ENCODE assay signal across 26 mouse cellular contexts in the genomic region with DNA sequence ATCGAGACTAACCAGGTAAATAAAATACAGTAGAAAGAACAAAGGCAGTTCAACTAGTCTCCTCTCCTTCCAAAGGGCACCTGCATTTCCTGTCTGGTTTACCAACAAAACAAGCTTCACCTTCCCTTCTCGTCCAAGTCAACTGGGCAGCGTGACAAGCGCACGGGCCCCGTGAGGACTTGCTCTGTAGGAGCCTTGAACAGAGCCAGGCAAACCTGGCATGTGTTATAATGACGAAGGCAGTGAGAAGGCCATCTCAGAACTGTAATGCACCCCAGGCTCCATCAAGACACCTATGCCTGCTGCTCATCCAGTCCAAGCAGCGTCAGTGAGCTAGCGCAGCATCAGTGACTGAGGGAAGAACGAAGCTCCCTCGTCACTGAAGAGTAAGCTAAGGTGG. TPM values are rescaled to one million over a fixed set of nuclear protein-coding genes. Genes with fewer than 3 reads are reported as not detected.
A peak's percentile ranks its signal among the peaks of the same experiment; 100 is the strongest.
DNase-seq lines count a peak whose midpoint lies in the region; ATAC-seq lines count a peak whose summit lies in the region.
"Had no signal": no experiment of that assay in that cellular context is flagged by ENCODE, and none has a peak within 500 bp of the region (broad histone marks: within the 10 kb centered on the region; RNA-seq: fewer than 3 reads in every experiment).

No protein-coding gene starts in this region.

- H3K27me3 ChIP-seq in midbrain, embryonic 13.5 days: no peaks in the 10 kb centered on the region
- H3K27me3 ChIP-seq: forebrain, embryonic 12.5 days; hindbrain, embryonic 13.5 days; limb, embryonic 12.5 days; liver, embryonic 12.5 days; neural tube, embryonic 15.5 days; stomach, embryonic 15.5 days had no signal

- peak; percentile 2 to 4 for DNase-seq in frontal cortex, postnatal 10 days (ENCODE audit: low spot score in 2 of 2)
- DNase-seq in frontal cortex, adult 2 months (ENCODE audit: extremely low spot score in 1 of 2, low spot score in 1 of 2): no peak
- DNase-seq in urinary bladder, postnatal 14 days (ENCODE audit: low spot score): peak; percentile 2
- DNase-seq in urinary bladder, adult 18-20 months (ENCODE audit: low spot score in 2 of 2): no peak
- DNase-seq in cerebellum, adult 9-10 months: peak; percentile 75
- DNase-seq in kidney, adult 18-20 months: no peak
- DNase-seq: B cell, adult 2 months; gastrocnemius, postnatal 25 days; heart, postnatal 10 days; kidney, adult 9 months; lung, adult 2 months; lung, postnatal 36 days; right cerebral cortex, postnatal 14 days had no signal

- peaks cover under 1% of the 10 kb centered on the region; the same call in 1 of the 2 replicates for H3K4me1 ChIP-seq in midbrain, embryonic 13.5 days (replicated peaks)
- H3K4me1 ChIP-seq: limb, embryonic 12.5 days; liver, embryonic 12.5 days; stomach, embryonic 15.5 days had no signal

- no peak overlapping the region for H3K27ac ChIP-seq in midbrain, embryonic 13.5 days
- H3K27ac ChIP-seq: forebrain, embryonic 12.5 days; hindbrain, embryonic 13.5 days; limb, embryonic 12.5 days; liver, embryonic 12.5 days; neural tube, embryonic 15.5 days; stomach, embryonic 15.5 days had no signal

- H3K36me3 ChIP-seq in midbrain, embryonic 13.5 days: peaks cover 66% of the 10 kb centered on the region

- H3K4me2 ChIP-seq in midbrain, embryonic 13.5 days (replicated peaks): no peak overlapping the region
- H3K4me2 ChIP-seq: forebrain, embryonic 12.5 days; heart, embryonic 11.5 days; hindbrain, embryonic 13.5 days; limb, embryonic 12.5 days; liver, embryonic 12.5 days; neural tube, embryonic 15.5 days; stomach, embryonic 15.5 days had no signal

- 92% methylated on average over 11 of the region's 11 CpGs for WGBS in midbrain, embryonic 13.5 days

- no peak for ATAC-seq in midbrain, embryonic 13.5 days
- ATAC-seq: inflammation-experienced regulatory T-cells, adult 6 months; liver, embryonic 12.5 days; midbrain, embryonic 16.5 days had no signal

- H3K9me3 ChIP-seq in midbrain, embryonic 13.5 days: no peaks in the 10 kb centered on the region
- H3K9me3 ChIP-seq: forebrain, embryonic 12.5 days; hindbrain, embryonic 13.5 days; limb, embryonic 12.5 days; liver, embryonic 12.5 days; neural tube, embryonic 15.5 days; stomach, embryonic 15.5 days had no signal

- H3K9ac ChIP-seq in midbrain, embryonic 13.5 days (replicated peaks): no peak overlapping the region
- H3K9ac ChIP-seq: forebrain, embryonic 12.5 days; hindbrain, embryonic 13.5 days; limb, embryonic 12.5 days; liver, embryonic 12.5 days; neural tube, embryonic 15.5 days; stomach, embryonic 15.5 days had no signal

- no peak overlapping the region for H3K4me3 ChIP-seq in midbrain, embryonic 13.5 days (replicated peaks)
- H3K4me3 ChIP-seq: forebrain, embryonic 12.5 days; hindbrain, embryonic 13.5 days; limb, embryonic 12.5 days; liver, embryonic 12.5 days; neural tube, embryonic 15.5 days; stomach, embryonic 15.5 days had no signal

RNA-seq across cellular contexts. Expression of a gene that starts 12.5 kb away (rescaled TPM):
- 8.2 and 9.7 TPM in 2 replicates for polyA plus RNA-seq in frontal cortex, adult 2 months (2012; rRNA removed)
- 9.7 and 11.8 TPM in 2 replicates for polyA plus RNA-seq in midbrain, embryonic 13.5 days (2015; fragmentation: Nextera tagmentation; extraction: Ambion mirVana)

RNA-seq across cellular contexts. Expression of a gene that starts 12.8 kb away (rescaled TPM):
- polyA plus RNA-seq in frontal cortex, adult 2 months (2012; rRNA removed): 17.9 and 18.1 TPM in 2 replicates
- 28.7 and 33.2 TPM in 2 replicates for polyA plus RNA-seq in midbrain, embryonic 13.5 days (2015; fragmentation: Nextera tagmentation; extraction: Ambion mirVana)

RNA-seq across cellular contexts. Expression of a gene that starts 37.8 kb away (rescaled TPM):
- 12.9 and 24.9 TPM in 2 replicates for polyA plus RNA-seq in frontal cortex, adult 2 months (2012; rRNA removed)
- not detected in 2 replicates for polyA plus RNA-seq in midbrain, embryonic 13.5 days (2015; fragmentation: Nextera tagmentation; extraction: Ambion mirVana)
- polyA plus RNA-seq: embryonic facial prominence, embryonic 11.5 days; forebrain, embryonic 12.5 days; hindbrain, embryonic 13.5 days; inflammation-experienced regulatory T-cells, adult 6 months; large intestine, adult 2 months; limb, embryonic 12.5 days; liver, embryonic 12.5 days; midbrain, embryonic 16.5 days; thymus, postnatal 0 days had no signal

Comparison
In these comparisons a context has a peak if more than half of its experiments do, and no peak if none do; other contexts are left out.
1. DNase-seq: peak in frontal cortex, postnatal 10 days (2 of 2), urinary bladder, postnatal 14 days (single experiment) and cerebellum, adult 9-10 months (single experiment); none in frontal cortex, adult 2 months (0 of 2), urinary bladder, adult 18-20 months (0 of 2) and kidney, adult 18-20 months (single experiment).
2. RNA of a gene that starts 37.8 kb away (polyA plus RNA-seq): 12.9 to 24.9 TPM in frontal cortex, adult 2 months; not detected in midbrain, embryonic 13.5 days; every median in the first group is over 10 times any median in the second.